Comparison of ENCODE assay signal across 1 mouse cellular context in genomic region chr4:117151416-117151815, GRCm38 (mm10).
TF ChIP-seq lines count a peak whose summit lies in the region.

No protein-coding gene starts in this region.

TF ChIP-seq in MEL, 35 proteins besides CTCF, POLR2A, EP300 and RAD21 (continued from another document):
- no peak for TF ChIP-seq SMC3 (IDR thresholded peaks at IDR 0.05; ENCODE audit: low read depth, low read length)
TF ChIP-seq in MEL: peak in this region for 1.
